Mouse (Mus musculus) stomach, adult 2 months (tissue): ENCODE data around the gene Insm2. TPM values are rescaled to one million over a fixed set of nuclear protein-coding genes. Genes with fewer than 3 reads are reported as not detected.

Source experiments
- polyA plus RNA-seq: library from polyadenylated mRNA; depleted of rRNA; stranded (reverse); fragments of >200 nt; gene quantifications from 2 replicates; pipeline ENCODE4 v1.2.3, GENCODE M21; 2012; rRNA removed

Insm2 gene
- polyA plus RNA-seq: not detected in 2 replicates

DNA sequence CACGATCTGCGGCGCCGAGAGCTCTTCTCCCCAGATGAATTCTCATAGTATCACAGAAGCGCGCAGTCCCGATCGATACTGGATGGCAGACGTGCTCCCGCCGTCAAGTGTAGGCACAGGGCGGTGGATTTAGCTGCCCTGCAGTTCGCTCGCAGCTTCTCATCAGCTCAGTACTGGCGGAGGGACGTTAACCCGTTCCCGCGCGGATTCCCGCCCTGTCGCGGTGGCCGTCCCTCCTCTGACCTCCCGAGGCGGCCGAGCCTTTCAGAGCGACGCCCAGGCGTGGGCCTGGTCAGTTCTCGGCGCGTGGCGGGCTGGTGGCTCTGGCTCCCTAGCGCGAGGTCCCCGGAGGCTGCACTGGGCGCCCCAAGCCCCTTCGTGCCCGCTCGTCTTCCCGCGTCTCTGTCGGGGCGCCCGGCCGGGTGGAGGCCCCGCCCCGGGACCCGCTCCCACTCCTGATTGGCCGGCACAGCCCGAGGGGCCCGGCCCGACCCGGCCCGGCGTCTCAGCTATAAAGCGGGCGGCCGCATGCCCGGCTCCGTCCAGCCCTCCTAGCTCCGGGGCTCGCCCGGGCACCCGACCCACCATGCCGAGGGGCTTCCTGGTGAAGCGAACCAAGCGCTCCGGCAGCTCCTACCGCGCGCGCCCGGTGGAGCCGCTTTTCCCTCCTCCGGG, at the start of gene Insm2:
Gene Insm2, plus strand, starts transcription at position 541 of the 675 bp plus-strand sequence.

DNA sequence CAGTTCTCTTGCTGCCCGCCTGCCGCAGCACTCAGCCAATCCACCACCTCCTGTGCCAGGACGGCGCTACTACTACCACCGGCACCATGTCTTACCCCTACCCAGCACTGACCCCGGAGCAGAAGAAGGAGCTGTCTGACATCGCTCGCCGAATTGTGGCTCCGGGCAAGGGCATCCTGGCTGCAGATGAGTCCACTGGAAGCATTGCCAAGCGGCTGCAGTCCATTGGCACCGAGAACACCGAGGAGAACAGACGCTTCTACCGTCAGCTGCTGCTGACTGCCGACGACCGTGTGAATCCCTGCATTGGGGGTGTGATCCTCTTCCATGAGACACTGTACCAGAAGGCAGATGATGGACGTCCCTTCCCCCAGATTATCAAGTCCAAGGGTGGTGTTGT, 34.0 kb upstream of the Insm2 start, which contains the start of gene Aldoart2:
Gene Aldoart2, plus strand, starts transcription at position 34 of the 400 bp plus-strand sequence.

Other genes starting within 250 kb of the Insm2 start
- gene Psma6, start 215.2 kb upstream of the Insm2 start, polyA plus RNA-seq: 5.5 and 8.5 TPM in 2 replicates
- gene Nfkbia, start 106.8 kb upstream of the Insm2 start, polyA plus RNA-seq: 97.6 and 117 TPM in 2 replicates
- gene Aldoart2, start 34.2 kb upstream of the Insm2 start, polyA plus RNA-seq: 0.06 TPM in 1 of 2 replicates, not detected in the other
- gene Ralgapa1, start 221.7 kb downstream of the Insm2 start, polyA plus RNA-seq: 4.2 and 8.1 TPM in 2 replicates
- gene Brms1l, start 236.9 kb downstream of the Insm2 start, polyA plus RNA-seq: 1.5 and 1.6 TPM in 2 replicates